ENCODE assay signal across 8 mouse cellular contexts in the genomic region with DNA sequence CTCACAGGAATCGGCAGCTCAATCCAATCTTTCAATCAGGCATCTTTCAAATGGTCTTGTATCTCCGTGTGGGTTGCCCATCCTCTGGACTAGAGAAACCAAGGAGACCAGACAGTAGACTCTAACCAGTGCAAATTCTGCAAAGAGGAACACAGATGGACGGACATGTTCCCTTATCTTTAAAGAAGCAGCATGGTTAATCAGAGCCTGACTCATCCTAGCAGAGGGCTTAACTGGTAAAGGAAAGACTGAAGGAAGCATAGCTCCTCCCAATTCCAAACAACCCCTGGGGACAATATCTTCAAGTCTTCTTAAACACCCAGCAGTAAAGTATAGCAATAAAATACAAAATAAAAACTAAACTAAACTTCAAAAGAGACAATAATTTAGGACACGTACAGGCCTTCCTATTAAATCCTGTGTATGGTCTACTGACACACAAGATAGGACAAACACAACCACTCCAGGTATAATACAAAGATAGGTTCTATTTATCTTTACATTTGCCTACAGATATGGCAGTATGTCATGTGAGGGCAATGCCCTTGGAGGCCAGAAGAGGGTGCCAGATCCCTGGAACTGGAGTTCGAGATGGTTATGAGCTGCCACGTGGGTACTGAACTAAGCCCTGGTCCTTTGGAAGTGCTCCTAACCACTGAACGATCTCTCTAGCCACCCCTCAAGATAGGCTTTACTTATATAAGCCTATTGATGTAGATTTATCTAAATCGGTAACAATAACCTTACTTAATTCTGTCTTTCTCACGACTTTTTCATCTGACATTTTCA. TPM values are rescaled to one million over a fixed set of nuclear protein-coding genes. Genes with fewer than 3 reads are reported as not detected.
A peak's percentile ranks its signal among the peaks of the same experiment; 100 is the strongest.
DNase-seq lines count a peak whose midpoint lies in the region; ATAC-seq and TF ChIP-seq lines count a peak whose summit lies in the region.

No protein-coding gene starts in this region.

- peak; percentile 73 for TF ChIP-seq CTCF in liver, embryonic 14.5 days (IDR thresholded peaks at IDR 0.05; ENCODE audit: low read depth)

- DNase-seq in heart, postnatal 4 days = peak; percentile 24
- no peak for DNase-seq in heart, postnatal 10 days
- DNase-seq in CD4-positive helper T cell, adult 2 months (ENCODE audit: low read depth, low spot score) = peak; percentile 41
- DNase-seq in NIH3T3 (ENCODE audit: low read depth) = peak; percentile 13
- DNase-seq in liver, embryonic 14.5 days (ENCODE audit: low read depth in 3 of 3, low spot score in 3 of 3) = no peak
- no peak for DNase-seq in urinary bladder, postnatal 25 days (ENCODE audit: low spot score)
- DNase-seq in layer of hippocampus, postnatal 25 days (ENCODE audit: extremely low spot score in 1 of 2, low spot score in 1 of 2) = no peak
- DNase-seq in midbrain, embryonic 11.5 days (ENCODE audit: low spot score, missing footprints) = no peak

- intact Hi-C loops in heart, postnatal 10 days (cut with DNase I) = loop anchor here (5.0 kb wide), 1 partner anchor 62 kb away; no protein-coding TSS in a partner anchor

- no peaks in the 10 kb centered on the region for H3K27me3 ChIP-seq in liver, embryonic 14.5 days (ENCODE audit: control insufficient read depth, insufficient read depth, low read length)
- H3K27me3 ChIP-seq in midbrain, embryonic 11.5 days (ENCODE audit: control insufficient read depth, insufficient read depth, low read length) = no peaks in the 10 kb centered on the region

- H3K4me2 ChIP-seq in liver, embryonic 14.5 days (ENCODE audit: low read depth) = no peak overlapping the region
- H3K4me2 ChIP-seq in midbrain, embryonic 11.5 days = no peak overlapping the region

- no peak overlapping the region for H3K9ac ChIP-seq in liver, embryonic 14.5 days (replicated peaks)
- H3K9ac ChIP-seq in midbrain, embryonic 11.5 days (ENCODE audit: low read length) = no peak overlapping the region

- 44% methylated on average over 9 of the region's 9 CpGs for WGBS in liver, embryonic 14.5 days (ENCODE audit: insufficient replicate concordance)
- 77% methylated on average over 9 of the region's 9 CpGs for WGBS in midbrain, embryonic 11.5 days

- TF ChIP-seq EP300 in liver, embryonic 14.5 days (IDR thresholded peaks at IDR 0.05; ENCODE audit: low read depth) = no peak

- no peaks in the 10 kb centered on the region for H3K36me3 ChIP-seq in liver, embryonic 14.5 days (replicated peaks; ENCODE audit: control insufficient read depth, insufficient read depth, low read depth)
- no peaks in the 10 kb centered on the region for H3K36me3 ChIP-seq in midbrain, embryonic 11.5 days (ENCODE audit: control insufficient read depth, insufficient read depth, low read length)

- ATAC-seq in liver, embryonic 14.5 days (ENCODE audit: insufficient read depth) = no peak
- ATAC-seq in midbrain, embryonic 11.5 days (ENCODE audit: low FRiP score) = no peak

- H3K4me1 ChIP-seq in liver, embryonic 14.5 days (replicated peaks; ENCODE audit: control insufficient read depth in 2 of 2, insufficient read depth in 2 of 2, low read length in 1 of 2) = no peaks in the 10 kb centered on the region
- H3K4me1 ChIP-seq in midbrain, embryonic 11.5 days (ENCODE audit: control insufficient read depth, insufficient read depth, low read length) = no peaks in the 10 kb centered on the region

- H3K27ac ChIP-seq in liver, embryonic 14.5 days = no peak overlapping the region
- no peak overlapping the region for H3K27ac ChIP-seq in midbrain, embryonic 11.5 days (ENCODE audit: low read depth, low read length)

- no peak overlapping the region for H3K4me3 ChIP-seq in liver, embryonic 14.5 days (ENCODE audit: insufficient read depth in 1 of 2, low read depth in 2 of 2, low read length in 2 of 2)
- H3K4me3 ChIP-seq in midbrain, embryonic 11.5 days (ENCODE audit: low read depth, low read length) = no peak overlapping the region

- no peaks in the 10 kb centered on the region for H3K9me3 ChIP-seq in liver, embryonic 14.5 days (ENCODE audit: control insufficient read depth, low read length)
- H3K9me3 ChIP-seq in midbrain, embryonic 11.5 days (ENCODE audit: control insufficient read depth, low read length) = no peaks in the 10 kb centered on the region

RNA-seq across cellular contexts. Expression of gene Ndufs6, which starts 17.0 kb away (rescaled TPM):
- 100 to 1,000 TPM; 659 to 710 TPM for total RNA-seq in heart, postnatal 4 days (2021)
- 100 to 1,000 TPM; 859 to 902 TPM for total RNA-seq in heart, postnatal 10 days (2021)
- 117 and 158 TPM in 2 replicates for polyA plus RNA-seq in liver, embryonic 14.5 days (2012; rRNA removed)
- 290 and 302 TPM in 2 replicates for polyA plus RNA-seq in liver, embryonic 14.5 days (2014; fragmentation: Nextera tagmentation; extraction: Ambion mirVana)
- 100 to 1,000 TPM; 167 to 186 TPM for total RNA-seq in layer of hippocampus, postnatal 25 days (2021)
- 305 and 326 TPM in 2 replicates for polyA plus RNA-seq in midbrain, embryonic 11.5 days (2014; fragmentation: Nextera tagmentation; extraction: Ambion mirVana)

RNA-seq across cellular contexts. Expression of gene Mrpl36, which starts 17.0 kb away (rescaled TPM):
- 10 to 100 TPM; 41.6 to 43.9 TPM for total RNA-seq in heart, postnatal 4 days (2021)
- 10 to 100 TPM; 43.0 to 46.9 TPM for total RNA-seq in heart, postnatal 10 days (2021)
- polyA plus RNA-seq in liver, embryonic 14.5 days (2012; rRNA removed) = 49.6 and 52.4 TPM in 2 replicates
- polyA plus RNA-seq in liver, embryonic 14.5 days (2014; fragmentation: Nextera tagmentation; extraction: Ambion mirVana) = 86.7 and 93.8 TPM in 2 replicates
- 10 to 100 TPM; 37.7 to 40.9 TPM for total RNA-seq in layer of hippocampus, postnatal 25 days (2021)
- polyA plus RNA-seq in midbrain, embryonic 11.5 days (2014; fragmentation: Nextera tagmentation; extraction: Ambion mirVana) = 125 and 128 TPM in 2 replicates

Comparison
In these comparisons a context has a peak if more than half of its experiments do, and no peak if none do; other contexts are left out.
1. DNase-seq: peak in heart, postnatal 4 days (single experiment), CD4-positive helper T cell, adult 2 months (single experiment) and NIH3T3 (single experiment); none in heart, postnatal 10 days (0 of 2), liver, embryonic 14.5 days (0 of 3), urinary bladder, postnatal 25 days (single experiment), layer of hippocampus, postnatal 25 days (0 of 2) and midbrain, embryonic 11.5 days (single experiment).